Mouse (Mus musculus) spleen, postnatal 14 days (tissue): Measurements from ENCODE around the gene Zfp646.

Experiments used
- DNase-seq, 2 experiments: peaks; one replicate each; pipeline ENCODE4 v3.0.0; 2021 to 2022; ENCODE audit warnings: low spot score in 2 of 2

Zfp646 gene

GRCm38 (mm10) chr7:127919290-127919689 is 43.3 kb downstream of the Zfp646 start:
- peak in 1 of 2 experiments; percentile 39 for DNase-seq

GRCm38 (mm10) chr7:127921516-127921915 is 45.5 kb downstream of the Zfp646 start:
- DNase-seq, result no peak

- DNase-seq, result no peak
Measured at GRCm38 (mm10) chr7:127922451-127923275, 46.6 kb downstream of the Zfp646 start.

- no peak for DNase-seq
Measured at GRCm38 (mm10) chr7:127923714-127924113, 47.7 kb downstream of the Zfp646 start.

- DNase-seq, result no peak
Measured at GRCm38 (mm10) chr7:127925252-127925651, 49.2 kb downstream of the Zfp646 start.

- DNase-seq, result no peak
Measured at GRCm38 (mm10) chr7:127926066-127926465, 50.0 kb downstream of the Zfp646 start.

- DNase-seq, result no peak
Measured at GRCm38 (mm10) chr7:127926846-127927245, 50.8 kb downstream of the Zfp646 start.

- DNase-seq, result no peak
Measured at GRCm38 (mm10) chr7:127927726-127928125, 51.7 kb downstream of the Zfp646 start.

GRCm38 (mm10) chr7:127928596-127928995 is 52.6 kb downstream of the Zfp646 start:
- no peak for DNase-seq

- DNase-seq, result no peak
Measured at GRCm38 (mm10) chr7:127929923-127930322, 53.9 kb downstream of the Zfp646 start, which contains the start of gene Prss8. Gene Prss8, minus strand, starts transcription at chr7:127930104.

- DNase-seq, result no peak
Measured at GRCm38 (mm10) chr7:127930636-127931035, 54.6 kb downstream of the Zfp646 start.

- DNase-seq, result no peak
Measured at GRCm38 (mm10) chr7:127931351-127932135, 55.5 kb downstream of the Zfp646 start.

GRCm38 (mm10) chr7:127932273-127933031 is 56.4 kb downstream of the Zfp646 start:
- no peak for DNase-seq

- no peak for DNase-seq
Measured at GRCm38 (mm10) chr7:127934075-127934474, 58.1 kb downstream of the Zfp646 start.

- DNase-seq, result peak; percentile 89 to 94
Measured at GRCm38 (mm10) chr7:127935028-127935722, 59.2 kb downstream of the Zfp646 start.
